Mouse (Mus musculus): Measurements from ENCODE around the gene Senp3. TPM values are rescaled to one million over a fixed set of nuclear protein-coding genes. Genes with fewer than 3 reads are reported as not detected.
"Not testable (repeated sequence)": the region's sequence is repeated elsewhere in the genome, so short reads cannot be mapped to it uniquely, and the experiment has no call there.

Gene Senp3
- polyA plus RNA-seq, 1 experiment, result 154 TPM

- peak in 1 of 2 experiments; percentile 40 for DNase-seq (ENCODE audit: extremely low spot score in 1 of 2, low spot score in 1 of 2)
Observed at GRCm38 (mm10) chr11:69706775-69707479, 25.0 kb upstream of the Senp3 start.

GRCm38 (mm10) chr11:69704613-69705010 lies 22.7 kb upstream of the Senp3 start:
- no peak for DNase-seq (ENCODE audit: extremely low spot score in 1 of 2, low spot score in 1 of 2)

GRCm38 (mm10) chr11:69703814-69704612 lies 22.1 kb upstream of the Senp3 start:
- no peak for DNase-seq (ENCODE audit: extremely low spot score in 1 of 2, low spot score in 1 of 2)

GRCm38 (mm10) chr11:69703381-69703780 lies 21.5 kb upstream of the Senp3 start:
- DNase-seq (ENCODE audit: extremely low spot score in 1 of 2, low spot score in 1 of 2), result not testable (repeated sequence)

GRCm38 (mm10) chr11:69702886-69703285 lies 21.0 kb upstream of the Senp3 start:
- not testable (repeated sequence) for DNase-seq (ENCODE audit: extremely low spot score in 1 of 2, low spot score in 1 of 2)

- DNase-seq (ENCODE audit: extremely low spot score in 1 of 2, low spot score in 1 of 2), result no peak
Observed at GRCm38 (mm10) chr11:69699595-69699994, 17.7 kb upstream of the Senp3 start.

GRCm38 (mm10) chr11:69698574-69698973 lies 16.7 kb upstream of the Senp3 start:
- no peak for DNase-seq (ENCODE audit: extremely low spot score in 1 of 2, low spot score in 1 of 2)

- DNase-seq (ENCODE audit: extremely low spot score in 1 of 2, low spot score in 1 of 2), result no peak
Observed at GRCm38 (mm10) chr11:69697396-69697795, 15.5 kb upstream of the Senp3 start.

- peak in 1 of 2 experiments; percentile 20 for DNase-seq (ENCODE audit: extremely low spot score in 1 of 2, low spot score in 1 of 2)
Observed at GRCm38 (mm10) chr11:69695361-69696181, 13.7 kb upstream of the Senp3 start, which contains the start of the genes Tnfsf12 and Tnfsfm13. Gene Tnfsf12, minus strand, starts transcription at chr11:69695849. Gene Tnfsfm13, minus strand, starts transcription at chr11:69696098.

GRCm38 (mm10) chr11:69695046-69695360 lies 13.1 kb upstream of the Senp3 start:
- DNase-seq (ENCODE audit: extremely low spot score in 1 of 2, low spot score in 1 of 2), result peak in 1 of 2 experiments; percentile 67

- DNase-seq (ENCODE audit: extremely low spot score in 1 of 2, low spot score in 1 of 2), result no peak
Observed at GRCm38 (mm10) chr11:69693421-69693965, 11.6 kb upstream of the Senp3 start.

GRCm38 (mm10) chr11:69692863-69693262 lies 11.0 kb upstream of the Senp3 start:
- no peak for DNase-seq (ENCODE audit: extremely low spot score in 1 of 2, low spot score in 1 of 2)

GRCm38 (mm10) chr11:69692196-69692811 lies 10.4 kb upstream of the Senp3 start:
- no peak for DNase-seq (ENCODE audit: extremely low spot score in 1 of 2, low spot score in 1 of 2)

GRCm38 (mm10) chr11:69689891-69690290 lies 8.0 kb upstream of the Senp3 start:
- DNase-seq (ENCODE audit: extremely low spot score in 1 of 2, low spot score in 1 of 2), result no peak

- no peak for DNase-seq (ENCODE audit: extremely low spot score in 1 of 2, low spot score in 1 of 2)
Observed at GRCm38 (mm10) chr11:69687061-69687460, 5.2 kb upstream of the Senp3 start.

- no peak for DNase-seq (ENCODE audit: extremely low spot score in 1 of 2, low spot score in 1 of 2)
Observed at GRCm38 (mm10) chr11:69686377-69686776, 4.5 kb upstream of the Senp3 start.

GRCm38 (mm10) chr11:69685526-69686148 lies 3.8 kb upstream of the Senp3 start, which contains the start of gene Tnfsf13:
Gene Tnfsf13, minus strand, starts transcription at chr11:69685784.
- peak in 1 of 2 experiments; percentile 61 for DNase-seq (ENCODE audit: extremely low spot score in 1 of 2, low spot score in 1 of 2)

- no peak for DNase-seq (ENCODE audit: extremely low spot score in 1 of 2, low spot score in 1 of 2)
Observed at GRCm38 (mm10) chr11:69684936-69685335, 3.1 kb upstream of the Senp3 start.

- no peak for DNase-seq (ENCODE audit: extremely low spot score in 1 of 2, low spot score in 1 of 2)
Observed at GRCm38 (mm10) chr11:69684128-69684745, 2.4 kb upstream of the Senp3 start.

All from frontal cortex, adult 2 months (tissue).